Mouse (Mus musculus): ENCODE results near the gene Rgs16. TPM values are rescaled to one million over a fixed set of nuclear protein-coding genes. Genes with fewer than 3 reads are reported as not detected.

The Rgs16 gene
- total RNA-seq, 4 experiments from 2014 or later = 2.5 to 18.0 (median 4.7) TPM

DNA sequence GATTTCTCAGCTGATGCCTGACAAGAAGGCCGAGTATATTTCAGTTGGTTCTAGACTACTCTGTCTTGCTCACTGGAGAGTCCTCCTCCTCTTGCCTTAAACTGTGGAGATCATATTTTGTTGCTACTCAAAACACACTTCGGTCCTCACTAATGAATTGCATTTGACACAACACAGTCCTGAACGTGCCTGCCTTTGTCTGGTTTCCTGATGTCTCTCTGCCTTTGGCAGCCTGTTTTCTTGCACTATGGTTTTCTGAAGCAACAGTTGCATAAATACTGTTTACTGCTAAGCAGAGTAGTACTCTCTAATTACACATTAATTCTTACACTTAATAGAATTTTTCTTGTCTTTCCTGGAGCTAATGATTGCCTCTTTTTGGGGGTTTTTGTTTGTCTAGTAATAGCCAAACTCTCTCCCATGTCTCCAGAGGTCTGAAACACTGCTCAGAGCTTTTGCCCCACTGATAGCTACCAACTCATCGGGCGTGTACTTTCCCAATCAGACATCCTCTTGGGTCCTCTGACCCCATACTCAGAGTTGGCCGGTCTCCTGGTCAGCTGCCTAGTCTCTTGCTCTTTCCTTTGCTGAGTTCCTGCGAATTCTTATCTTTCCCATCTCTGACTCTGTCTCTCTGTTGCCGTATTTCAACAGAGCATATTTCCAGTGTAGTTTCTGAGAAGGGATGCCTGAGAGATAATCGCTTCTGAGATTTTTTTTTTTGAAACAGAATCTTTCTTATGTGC is 18.4 kb upstream of the Rgs16 start:
- DNase-seq = no peak

DNA sequence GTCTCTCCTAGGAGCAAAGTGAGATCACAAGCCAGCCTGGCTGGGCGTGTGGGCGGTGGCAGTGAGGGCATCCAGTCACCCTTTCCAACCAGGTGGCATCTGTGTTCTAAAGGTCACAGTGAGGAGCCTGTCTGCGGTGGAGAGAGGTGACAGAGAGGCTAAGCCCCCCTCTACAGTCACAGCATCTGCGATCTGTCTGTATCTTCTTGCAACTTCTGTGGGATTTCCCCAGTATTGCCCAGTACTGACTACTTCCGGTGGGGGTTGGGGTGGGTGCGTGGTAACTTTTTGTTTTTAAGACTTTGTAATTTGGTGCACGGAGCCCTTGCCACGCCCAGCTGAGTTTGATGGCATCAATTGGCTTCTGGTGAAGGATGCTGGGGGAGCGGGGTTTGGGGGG is 16.7 kb upstream of the Rgs16 start:
- DNase-seq = no peak

DNA sequence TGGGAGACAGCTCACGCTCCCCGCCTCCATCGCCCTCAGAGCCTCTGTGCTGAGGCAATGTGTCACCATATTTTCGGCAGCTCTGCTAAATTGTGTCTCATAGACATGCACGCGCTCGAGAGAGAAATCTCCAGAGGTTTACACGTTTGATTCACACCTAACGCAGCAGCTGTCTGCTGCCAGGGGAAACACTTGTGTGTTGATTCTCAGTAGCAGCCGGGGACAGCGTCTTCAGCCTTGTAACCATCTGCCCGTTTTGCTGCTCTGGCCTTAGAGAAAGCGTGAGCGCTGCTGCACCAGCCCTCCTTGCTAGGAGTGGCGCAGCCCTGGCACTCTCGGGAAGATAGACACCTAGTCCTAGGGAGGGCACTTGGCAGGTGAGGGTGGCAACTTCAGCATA is 13.5 kb upstream of the Rgs16 start:
- DNase-seq = no peak

DNA sequence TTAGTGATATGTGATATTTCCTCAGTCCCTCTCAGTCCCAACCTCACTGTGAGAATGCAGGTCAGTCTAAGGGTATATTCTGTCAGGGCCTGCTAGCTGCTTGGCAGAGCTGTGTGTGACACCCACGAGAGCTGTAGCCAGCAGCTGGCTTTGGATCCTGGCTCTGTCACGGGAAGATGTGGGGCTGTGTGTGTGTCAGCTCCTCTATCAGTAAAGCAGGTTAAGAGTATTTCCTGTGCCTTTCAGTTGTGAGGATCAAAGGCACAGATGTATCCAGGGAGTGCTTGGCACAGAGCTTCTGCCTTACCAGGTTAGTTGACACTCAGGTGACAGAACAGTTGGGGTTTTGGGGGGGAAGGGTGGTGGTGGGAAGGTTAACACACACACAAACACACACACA is 10.3 kb upstream of the Rgs16 start:
- DNase-seq = no peak

DNA sequence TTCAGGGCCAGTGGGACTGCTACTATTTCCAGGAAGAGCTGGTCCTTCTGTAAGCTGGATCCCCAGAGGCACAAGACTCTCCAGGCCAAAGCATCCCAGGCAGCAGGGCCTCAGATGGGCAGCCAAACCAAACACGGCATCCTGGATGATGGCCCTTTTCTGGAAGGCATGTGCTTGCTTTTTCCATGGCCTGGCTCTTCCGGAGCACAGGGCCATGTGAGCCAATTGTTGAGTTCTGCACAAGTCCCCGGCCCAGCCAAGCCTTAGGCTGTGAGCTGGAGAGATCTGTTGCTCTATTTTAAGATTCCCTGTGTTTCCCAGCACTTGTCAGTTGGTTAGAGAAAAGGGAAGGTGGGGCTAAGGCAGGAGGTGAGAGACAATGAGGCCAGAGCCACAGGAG is 9.5 kb upstream of the Rgs16 start:
- no peak for DNase-seq

DNA sequence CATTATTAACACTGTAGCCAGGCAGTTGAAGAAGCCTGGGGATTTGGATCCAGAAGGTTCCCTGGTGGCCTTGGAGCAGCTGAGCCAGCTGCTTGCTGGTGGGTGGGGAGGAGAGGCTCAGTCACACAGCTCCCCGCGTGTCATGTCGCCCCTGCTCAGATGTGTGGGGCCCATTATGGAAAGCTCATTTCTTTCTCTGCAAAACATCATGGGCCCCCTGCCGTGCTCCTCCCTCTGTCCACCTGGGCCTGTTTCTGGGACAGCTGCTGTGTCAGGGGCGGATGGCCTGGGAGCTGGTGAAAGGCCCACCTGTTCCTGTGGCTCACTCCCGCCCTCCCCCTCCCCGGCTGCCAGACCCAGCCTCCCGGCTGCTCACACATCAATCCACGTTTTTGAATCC is 7.0 kb upstream of the Rgs16 start:
- DNase-seq = no peak

DNA sequence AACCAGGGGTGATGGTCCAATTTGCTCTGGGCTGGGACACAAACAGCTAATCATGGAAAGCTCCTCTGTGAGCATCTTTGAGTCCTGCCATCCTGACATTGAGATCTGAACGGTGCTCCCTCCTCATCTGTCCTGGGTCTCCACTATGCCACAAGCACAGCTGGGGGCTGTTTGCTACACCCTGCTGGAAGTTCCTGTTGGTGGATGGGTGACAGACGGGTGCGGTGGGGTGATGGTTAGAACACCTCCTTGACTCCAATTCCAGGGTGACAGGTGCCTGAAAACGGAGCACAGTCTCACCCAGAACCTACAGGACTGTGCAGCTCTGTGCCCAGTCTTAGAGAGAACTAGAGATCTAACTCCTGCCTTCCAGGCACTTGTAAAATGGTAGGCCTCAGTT is 5.3 kb upstream of the Rgs16 start:
- no peak for DNase-seq

DNA sequence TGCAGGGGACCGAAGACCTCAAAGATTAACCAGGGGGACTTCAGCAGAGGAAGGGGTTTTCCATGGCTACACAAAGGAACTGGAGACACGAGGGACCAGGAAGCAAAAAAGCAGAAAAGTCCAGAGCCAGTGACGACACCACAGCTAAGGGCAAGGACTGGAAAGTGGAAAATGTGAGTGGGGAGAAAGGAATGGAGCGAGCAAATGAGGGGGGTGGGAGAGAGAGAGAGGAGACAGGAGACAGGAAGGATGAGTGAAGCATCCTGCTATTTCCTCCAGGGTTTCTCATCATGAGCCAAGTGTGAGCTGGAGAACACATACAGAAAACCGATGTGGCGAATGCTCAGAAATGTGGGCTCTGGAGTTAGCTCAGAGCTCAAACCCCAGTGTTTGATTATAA is 4.1 kb upstream of the Rgs16 start:
- no peak for DNase-seq

DNA sequence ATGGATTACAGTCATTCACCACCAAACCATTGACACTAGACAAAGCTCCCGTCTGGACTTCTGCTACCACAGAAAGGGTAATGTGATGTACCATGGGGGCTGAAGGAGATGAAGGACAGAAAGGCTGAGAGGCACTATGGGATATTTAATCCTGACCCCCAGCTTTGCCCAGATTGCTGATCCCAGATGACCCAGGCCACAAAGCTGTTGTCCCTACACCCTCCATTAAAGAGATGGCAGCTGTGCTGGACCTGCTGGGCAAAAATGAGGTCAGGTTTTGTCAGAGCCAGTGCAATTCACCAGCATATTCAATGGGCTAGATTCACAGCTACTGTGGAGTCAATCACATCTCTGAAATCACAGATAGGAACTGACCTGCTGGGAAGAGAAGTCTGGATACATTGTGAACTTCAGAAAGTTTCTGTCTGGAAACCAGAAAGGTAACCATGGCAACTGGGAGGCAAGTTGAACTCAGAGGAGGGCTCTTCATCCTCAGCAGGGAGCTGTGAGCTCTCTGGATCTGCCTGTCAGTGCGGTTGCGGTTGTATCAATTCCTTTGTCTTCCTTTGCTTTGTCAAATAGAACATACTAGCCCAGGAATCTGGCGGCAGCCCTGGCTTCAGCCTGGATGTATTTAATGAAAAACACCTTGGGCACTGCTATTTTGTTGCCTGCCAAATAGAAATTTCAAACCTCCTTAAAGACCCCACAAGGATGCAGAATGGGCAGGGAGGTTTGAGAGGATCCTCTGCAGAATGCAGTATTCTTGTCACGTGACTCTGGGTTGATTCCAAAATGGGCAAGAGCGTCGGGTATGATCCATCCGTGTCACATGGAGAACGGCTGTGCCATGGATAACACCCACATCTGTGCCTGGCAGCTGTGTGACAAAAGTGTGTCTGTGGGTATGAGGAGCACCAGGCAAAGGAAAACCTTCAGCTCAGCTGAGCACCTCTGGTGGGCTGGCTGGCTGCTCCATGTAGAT is 2.8 kb upstream of the Rgs16 start:
- no peak for DNase-seq

DNA sequence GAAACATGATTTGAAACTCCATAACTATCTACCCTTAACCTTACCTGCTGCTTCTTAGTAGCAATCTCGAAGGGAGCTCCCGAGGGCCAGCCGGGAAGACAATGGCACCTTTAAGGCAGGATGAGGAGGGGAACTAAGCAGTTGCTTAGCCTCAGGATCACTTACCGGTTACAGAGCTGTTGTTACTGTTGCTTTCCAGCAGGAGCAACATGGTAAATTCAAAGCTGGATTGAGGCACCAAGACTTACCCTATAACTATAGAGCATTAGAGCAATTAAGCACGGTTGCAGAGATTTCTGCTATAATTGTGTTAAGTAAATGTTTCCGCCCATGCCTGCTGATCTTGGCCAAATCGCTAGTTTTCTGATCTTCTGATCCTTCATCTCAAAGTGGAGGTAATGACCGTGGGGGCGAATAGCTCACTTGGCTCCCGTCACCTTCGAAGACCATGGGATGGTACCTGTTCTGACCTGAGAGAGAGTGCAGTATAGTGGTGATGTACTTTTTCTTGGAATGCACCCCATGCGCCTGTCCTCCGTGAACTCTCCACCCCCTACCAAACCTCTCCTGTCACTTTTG is 623 bp upstream of the Rgs16 start:
- no peak for DNase-seq

DNA sequence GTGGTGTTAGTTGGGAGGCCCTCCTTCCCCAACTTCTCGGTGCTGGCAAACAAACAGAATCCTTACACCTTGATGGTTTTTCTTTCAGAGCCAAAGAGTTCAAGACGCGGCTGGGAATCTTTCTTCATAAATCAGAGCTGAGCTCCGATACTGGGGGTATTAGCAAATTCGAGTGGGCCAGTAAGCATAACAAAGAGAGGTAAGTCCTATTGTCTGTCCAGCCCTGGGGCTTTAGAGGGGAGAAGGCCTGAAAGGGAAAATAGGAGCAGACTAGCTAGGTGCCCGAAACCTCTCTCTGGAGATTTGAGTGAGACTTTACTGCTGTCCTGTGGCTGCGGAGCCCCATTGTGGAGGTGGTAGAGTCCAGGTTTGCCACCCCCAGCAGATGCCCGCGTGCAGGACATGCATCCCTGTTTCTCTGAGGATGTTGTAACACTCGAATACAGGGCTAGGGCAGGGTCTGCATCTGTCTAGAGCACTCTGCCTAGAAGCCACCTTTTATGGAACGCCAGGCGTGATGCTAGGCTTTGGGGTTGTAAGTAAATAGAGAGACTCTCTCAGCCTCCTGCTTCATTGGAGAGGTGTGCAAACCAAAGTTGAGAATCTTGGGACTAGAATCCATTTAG is 739 bp downstream of the Rgs16 start:
- no peak for DNase-seq

DNA sequence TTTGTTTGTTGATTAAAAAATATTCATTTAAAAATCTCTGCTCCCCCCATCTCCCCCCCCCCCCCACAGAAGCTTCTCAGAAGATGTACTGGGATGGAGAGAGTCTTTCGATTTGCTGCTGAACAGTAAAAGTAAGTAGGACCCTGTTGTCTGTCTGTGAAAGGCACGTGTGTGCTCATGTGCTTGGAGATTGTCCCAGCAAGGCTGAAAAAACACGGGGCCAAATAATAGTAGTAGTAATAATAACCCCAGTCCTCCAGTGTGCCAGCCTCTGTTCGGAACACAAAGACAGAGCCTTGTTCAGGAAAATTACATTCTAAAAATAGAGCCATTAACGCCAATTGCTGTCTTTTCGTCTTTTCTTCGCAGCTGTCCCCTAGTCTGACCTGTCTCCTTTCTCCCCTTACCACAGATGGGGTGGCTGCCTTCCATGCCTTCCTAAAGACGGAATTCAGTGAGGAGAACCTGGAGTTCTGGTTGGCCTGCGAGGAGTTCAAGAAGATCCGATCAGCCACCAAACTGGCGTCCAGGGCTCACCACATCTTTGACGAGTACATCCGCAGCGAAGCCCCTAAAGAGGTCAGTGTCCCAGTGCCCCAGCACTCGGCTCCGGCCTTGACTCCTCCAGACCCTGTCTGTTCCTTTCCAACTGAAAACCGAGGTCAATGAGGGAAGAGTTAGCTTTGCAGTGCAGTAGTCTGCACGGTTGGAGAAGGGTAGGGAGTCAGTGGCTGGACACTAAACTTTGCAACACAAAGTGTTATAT is 1.6 kb downstream of the Rgs16 start:
- DNase-seq = no peak

DNA sequence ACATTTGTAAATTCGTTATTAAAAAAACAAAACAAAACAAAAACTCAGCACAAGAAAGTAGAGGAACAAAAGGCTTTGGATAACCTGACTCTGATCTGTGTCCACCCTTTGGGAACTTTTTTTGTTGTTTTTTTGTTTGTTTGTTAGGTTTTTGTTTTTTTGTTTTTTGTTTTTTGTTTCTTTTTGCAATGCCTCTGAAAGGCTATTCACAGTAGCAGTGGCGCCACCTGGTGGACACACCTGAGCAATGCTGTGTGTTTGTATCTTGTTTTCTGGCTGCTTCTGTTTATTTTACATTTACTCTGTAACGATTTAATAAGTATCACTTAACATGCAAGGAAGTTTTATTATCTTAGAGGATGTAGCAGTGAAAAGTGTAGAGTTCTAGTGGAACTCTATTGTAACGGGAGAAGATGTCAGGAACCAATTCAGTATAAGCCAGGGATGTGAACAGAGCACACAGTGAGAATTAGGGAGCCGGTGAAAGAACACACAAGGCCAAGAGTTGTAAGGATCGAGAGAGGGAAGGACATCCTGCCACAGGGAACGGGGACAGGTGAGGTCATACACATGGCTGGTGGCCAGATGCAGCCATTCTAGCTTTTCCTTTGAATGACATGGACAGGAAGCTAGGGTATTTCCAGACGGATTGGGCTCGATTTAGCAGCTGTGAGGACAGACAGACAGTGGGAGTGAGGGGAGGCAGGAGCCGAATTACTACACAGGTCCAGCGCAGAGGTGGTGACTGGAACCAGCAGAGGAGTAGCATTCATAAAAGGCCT is 2.4 kb downstream of the Rgs16 start:
- peak; percentile 61 for DNase-seq

DNA sequence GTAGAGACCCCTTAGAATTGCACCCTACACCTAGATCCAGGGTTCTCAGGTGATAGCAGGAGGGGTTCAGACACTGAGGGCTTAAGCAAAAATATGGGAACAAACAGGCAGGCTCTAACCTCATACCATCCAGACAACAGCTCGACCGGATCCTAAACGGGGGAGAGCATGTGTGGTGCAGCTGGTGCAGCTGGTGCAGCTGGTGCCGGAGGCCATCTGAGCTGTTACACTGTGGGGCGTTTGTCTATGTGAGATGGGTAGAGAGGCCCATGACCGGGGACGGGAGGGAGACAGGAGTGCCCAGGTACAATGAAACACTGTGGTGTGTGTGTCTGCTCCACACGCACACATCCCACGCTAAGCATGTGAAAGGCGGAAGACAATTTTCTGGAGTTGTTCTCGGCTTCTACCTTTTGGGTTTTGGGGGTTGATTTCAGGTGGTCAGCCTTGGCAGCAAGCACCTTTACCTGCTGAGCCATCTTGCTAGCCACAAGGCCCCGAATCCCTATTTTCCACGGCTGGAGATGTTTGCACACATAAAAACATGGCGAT is 6.0 kb downstream of the Rgs16 start:
- no peak for DNase-seq

DNA sequence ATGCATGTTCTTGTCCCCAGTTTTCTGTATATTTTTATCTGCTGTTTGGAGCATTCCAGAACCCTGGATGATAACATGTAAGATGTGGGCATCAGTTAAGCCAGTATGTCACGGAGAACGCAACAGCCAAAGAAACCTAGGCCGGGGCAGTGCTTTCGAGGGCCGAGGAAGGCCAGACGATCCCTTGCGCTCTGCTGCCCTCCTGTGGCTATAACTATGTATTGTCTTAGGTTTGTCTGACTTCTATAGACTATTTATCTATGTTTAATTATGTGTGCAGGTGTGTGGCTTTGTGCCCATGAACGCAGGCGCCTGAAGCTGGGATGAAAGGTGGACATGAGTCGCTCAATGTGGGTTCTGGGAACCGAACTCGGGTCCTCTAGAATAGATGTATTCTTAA is 6.6 kb downstream of the Rgs16 start:
- peak; percentile 49 for DNase-seq

DNA sequence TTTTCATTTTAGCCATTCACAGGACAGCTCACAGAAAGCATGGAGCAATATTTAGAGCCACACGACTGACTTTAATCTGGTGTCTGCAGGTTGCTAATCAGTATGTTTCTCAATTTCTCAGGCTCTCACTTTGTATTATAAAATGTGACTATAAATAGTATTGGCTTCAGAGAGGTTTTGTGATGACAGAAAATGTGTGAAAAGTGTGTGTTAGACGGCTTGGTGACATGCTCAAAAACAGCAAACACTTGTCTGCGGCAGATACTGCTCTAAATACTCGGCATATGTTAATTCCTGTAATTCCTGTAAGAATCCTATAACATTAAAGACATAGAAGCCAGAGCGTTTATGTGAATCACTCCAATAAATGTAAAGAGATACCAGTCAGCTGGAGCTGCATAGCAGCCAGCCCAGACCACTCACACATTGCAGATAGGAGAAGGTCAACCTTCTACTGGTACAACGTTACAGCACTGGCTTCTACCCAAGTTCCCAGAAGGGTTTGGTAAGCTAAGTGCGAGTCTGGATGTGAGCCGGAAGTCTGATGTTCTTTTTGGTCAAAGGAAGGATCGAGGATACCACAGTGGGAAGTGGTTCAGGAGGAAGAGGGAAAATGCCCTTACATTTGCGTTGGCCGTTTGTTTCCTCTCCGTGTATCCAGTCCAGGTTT is 7.8 kb downstream of the Rgs16 start:
- DNase-seq = no peak

DNA sequence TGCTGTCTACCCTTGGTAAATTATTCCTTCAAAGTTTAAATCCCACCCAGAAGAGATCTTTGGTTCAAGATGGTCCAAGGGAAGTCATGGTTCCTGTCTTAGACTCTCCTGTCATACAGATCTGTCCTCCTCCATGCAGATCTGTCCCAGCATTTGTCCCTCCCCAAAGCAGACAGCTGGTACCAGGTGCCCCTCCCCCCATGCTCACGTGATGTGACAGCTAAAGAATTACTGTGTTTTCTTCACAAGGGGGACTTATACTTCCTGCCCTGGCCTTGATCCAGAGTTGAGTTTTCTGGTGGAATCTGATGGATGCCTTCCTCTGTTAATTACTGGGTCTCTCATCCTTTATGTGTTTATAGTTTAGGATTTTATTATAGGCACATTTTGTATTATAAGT is 8.4 kb downstream of the Rgs16 start:
- DNase-seq = peak; percentile 58

DNA sequence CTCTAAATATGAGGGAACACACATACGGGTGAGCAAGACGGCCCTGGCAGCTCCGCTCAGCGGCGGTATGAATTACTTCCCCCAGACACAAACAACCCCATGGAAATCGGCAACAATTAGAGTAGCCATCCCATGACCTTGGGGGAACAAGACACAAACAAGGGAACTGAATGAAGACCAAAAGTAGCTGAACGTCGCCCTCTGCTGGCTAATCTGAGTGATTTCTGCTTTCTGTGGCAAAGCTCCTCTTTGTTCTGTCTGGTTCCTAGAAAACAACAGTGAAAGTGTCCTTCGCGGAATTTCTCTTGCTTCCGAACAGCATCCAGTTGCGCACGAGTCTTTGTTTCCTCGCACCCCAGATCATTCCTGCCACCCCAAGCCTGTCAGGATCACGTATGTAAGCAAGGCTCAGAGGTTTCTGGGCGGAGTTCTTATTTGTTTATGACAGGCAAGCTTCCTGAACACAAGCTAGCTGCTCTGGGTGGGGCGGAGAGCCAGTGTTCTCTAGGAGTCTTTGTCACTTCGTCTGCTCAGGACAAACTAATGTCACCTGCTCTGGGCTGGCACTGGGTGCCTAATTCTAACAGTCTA is 9.2 kb downstream of the Rgs16 start, which contains the start of gene Rnasel:
Gene Rnasel, plus strand, starts transcription at position 216 of the 591 bp plus-strand sequence.
- peak; percentile 70 for DNase-seq

DNA sequence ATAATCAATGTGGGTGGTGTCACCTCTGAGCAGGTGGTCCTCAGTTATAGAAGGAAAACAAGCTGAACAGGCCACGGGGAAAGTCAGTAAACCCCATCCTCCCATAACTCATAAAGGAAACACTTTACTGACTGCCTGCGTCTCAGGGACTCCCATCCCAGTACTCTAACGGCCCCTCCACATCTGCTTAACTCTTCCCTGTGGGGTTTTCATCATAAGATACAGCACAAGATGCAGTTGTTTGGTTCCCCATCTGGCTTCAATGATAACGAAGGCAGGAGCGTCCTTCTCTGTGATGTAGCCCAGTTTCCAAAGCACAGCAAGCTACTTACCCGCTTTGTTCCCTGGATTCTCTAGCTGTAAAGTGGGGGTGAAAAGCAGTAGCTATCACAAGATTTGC is 9.9 kb downstream of the Rgs16 start:
- no peak for DNase-seq

DNA sequence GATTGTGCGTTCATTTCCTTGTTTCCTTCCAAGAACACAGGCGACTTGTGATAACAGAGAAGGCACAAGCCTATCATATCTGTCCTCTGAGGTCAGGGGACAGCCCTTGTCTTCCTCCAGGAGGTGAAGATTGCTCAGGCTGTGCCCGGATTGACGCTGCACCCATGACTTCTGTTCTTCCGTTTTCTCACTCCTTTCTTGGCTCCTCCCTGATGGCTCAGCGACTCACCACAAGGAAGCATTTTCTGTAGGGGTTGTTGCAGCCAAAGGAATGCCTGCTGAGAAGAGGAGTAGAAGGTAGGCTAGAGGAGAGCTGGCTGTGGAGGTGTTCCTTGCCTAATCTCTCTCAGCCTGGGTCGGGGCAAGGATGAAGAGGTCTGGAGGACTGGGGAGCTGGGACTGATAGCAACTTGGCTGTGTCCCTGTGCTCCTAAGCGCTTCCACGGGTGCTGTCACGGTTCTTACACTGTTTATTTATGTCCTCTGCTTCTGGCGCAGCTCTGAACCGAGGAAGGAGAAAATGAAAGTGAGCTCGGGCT is 11.7 kb downstream of the Rgs16 start:
- no peak for DNase-seq

Measured in adrenal gland, adult 8-10 months (tissue).